Mouse (Mus musculus): ENCODE measurements at regions not wholly inside any gene's neighbourhood (a gene's known extent, or its start where the extent isn't known, plus 50 kb on each side); places are given as distances from the start of the nearest gene placed in this dataset.
"Not testable (repeated sequence)": the region's sequence is repeated elsewhere in the genome, so short reads cannot be mapped to it uniquely, and the experiment has no call there.

- intact Hi-C loops (cut with DNase I) = no loop called here
- no peak for DNase-seq (ENCODE audit: extremely low spot score in 1 of 2, low spot score in 2 of 2)
- Histone ChIP-seq H3K4me3 (no peak overlapping the region), H3K27ac (no peak overlapping the region)
- TF ChIP-seq CTCF (IDR thresholded peaks at IDR 0.05) = no peak
These were observed 144.0 kb upstream of the Unc93a2 start for GRCm38 (mm10) chr17:7529304-7529703.

- TF ChIP-seq CTCF (IDR thresholded peaks at IDR 0.05) = no peak; the same call in 1 of the 2 replicates
- intact Hi-C loops (cut with DNase I) = no loop called here
- DNase-seq (ENCODE audit: extremely low spot score in 1 of 2, low spot score in 2 of 2) = no peak
- Histone ChIP-seq H3K27ac (no peak overlapping the region), H3K4me3 (no peak overlapping the region)
These were observed 142.4 kb upstream of the Unc93a2 start for GRCm38 (mm10) chr17:7527681-7528080.

- intact Hi-C loops (cut with DNase I); DNase-seq (ENCODE audit: extremely low spot score in 1 of 2, low spot score in 2 of 2); H3K4me3 ChIP-seq; H3K27ac ChIP-seq: not testable (repeated sequence)
These were observed 139.2 kb upstream of the Unc93a2 start for GRCm38 (mm10) chr17:7524497-7524896.

- H3K27ac ChIP-seq = no peak overlapping the region
- no peak for TF ChIP-seq CTCF (IDR thresholded peaks at IDR 0.05)
- intact Hi-C loops (cut with DNase I) = no loop called here
- H3K4me3 ChIP-seq = no peak overlapping the region
- no peak for DNase-seq (ENCODE audit: extremely low spot score in 1 of 2, low spot score in 2 of 2)
These were observed 135.9 kb upstream of the Unc93a2 start for GRCm38 (mm10) chr17:7521127-7521526.
